Mouse (Mus musculus) intestine, postnatal 0 days (tissue): ENCODE data around the gene Lonrf2. TPM values are rescaled to one million over a fixed set of nuclear protein-coding genes. Genes with fewer than 3 reads are reported as not detected.
A peak's percentile ranks its signal among the peaks of the same experiment; 100 is the strongest.

ENCODE experiments used
- ATAC-seq: fragments of 200-750 bp; cut with Nextera tagmentation; 2 replicates; pipeline ENCODE4 v1.8.0; 2017; ENCODE audit warnings: mild to moderate bottlenecking, moderate TSS enrichment, moderate library complexity
- H3K27ac ChIP-seq: fragments of 300-500 bp; sonication (generic); 2 replicates; pipeline ENCODE4 v1.5.1; 2014; ENCODE audit warnings: mild to moderate bottlenecking, low read depth, low read length, moderate library complexity
- H3K27me3 ChIP-seq: fragments of 300-500 bp; sonication (generic); replicated peaks from 2 replicates; pipeline ENCODE4 v1.6.1; 2014; ENCODE audit warnings: low read length, mixed read lengths; ENCODE audit not compliant: control insufficient read depth, insufficient read depth
- H3K36me3 ChIP-seq: fragments of 300-500 bp; sonication (generic); 2 replicates; pipeline ENCODE4 v1.6.1; 2014; ENCODE audit warnings: mild to moderate bottlenecking, moderate library complexity; ENCODE audit not compliant: control insufficient read depth, insufficient read depth
- H3K4me1 ChIP-seq: fragments of 300-500 bp; sonication (generic); replicated peaks from 2 replicates; pipeline ENCODE4 v1.6.1; 2014; ENCODE audit warnings: antibody characterized with exemption, low read length, mixed read lengths; ENCODE audit not compliant: control insufficient read depth, insufficient read depth
- H3K4me2 ChIP-seq: fragments of 300-500 bp; sonication (generic); replicated peaks from 2 replicates; pipeline ENCODE4 v1.6.1; 2014; ENCODE audit warnings: low read depth, mild to moderate bottlenecking, moderate library complexity
- H3K4me3 ChIP-seq: fragments of 300-500 bp; sonication (generic); 2 replicates; pipeline ENCODE4 v1.5.1; 2014; ENCODE audit warnings: low read depth, low read length
- H3K9ac ChIP-seq: fragments of 300-500 bp; sonication (generic); 2 replicates; pipeline ENCODE4 v1.6.1; 2014; ENCODE audit warnings: mild to moderate bottlenecking, low read depth, low read length
- H3K9me3 ChIP-seq: fragments of 300-500 bp; sonication (generic); 2 replicates; pipeline ENCODE4 v1.6.1; 2016; ENCODE audit warnings: mixed run types; ENCODE audit not compliant: control insufficient read depth
- CTCF ChIP-seq: sonication (generic); IDR thresholded peaks from 2 replicates; pipeline ENCODE4 v1.5.1; 2016; ENCODE audit warnings: low read depth, mild to moderate bottlenecking, control low read depth, antibody characterized with exemption, moderate library complexity
- WGBS: fragments of 180-500 bp; shearing (Covaris S2); extraction: QIAGEN DNeasy Blood & Tissue Kit; methylation state at CpG from one replicate; pipeline ENCODE4 v1.1.7; 2014; 5-methylcytosine and 5-hydroxymethylcytosine counted together
- polyA plus RNA-seq: library from polyadenylated mRNA; unstranded; fragments of >200 nt; fragmentation: Nextera tagmentation; extraction: Ambion mirVana; gene quantifications from 2 replicates; pipeline ENCODE4 v1.2.1, GENCODE M21; 2015

The Lonrf2 gene
- polyA plus RNA-seq, 1 experiment from 2014 or later, result 0.52 TPM

DNA sequence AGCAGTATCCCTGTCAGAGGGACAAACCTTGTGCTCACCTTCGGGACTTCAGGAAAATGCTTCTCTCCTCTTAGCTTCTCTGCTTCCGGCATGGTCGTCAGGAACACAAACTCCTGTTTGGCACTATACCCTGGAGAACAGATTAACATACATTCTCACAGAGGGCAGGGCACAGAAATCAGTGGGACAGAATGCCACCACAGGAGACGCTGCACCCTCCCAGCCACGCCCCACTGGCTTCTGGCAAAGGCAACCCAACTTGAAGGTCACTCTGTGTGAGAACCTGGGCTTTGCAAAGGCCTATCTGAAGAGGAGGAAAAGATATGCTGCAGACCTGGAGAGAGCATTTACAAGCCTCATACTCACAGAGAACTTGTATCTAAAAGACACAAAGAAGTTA is 37.4 kb upstream of the Lonrf2 start:
- no peak overlapping the region for H3K27ac ChIP-seq
- no peak overlapping the region for H3K9ac ChIP-seq
- H3K4me3 ChIP-seq, result no peak overlapping the region
- no peak for ATAC-seq
- H3K4me2 ChIP-seq, result no peak overlapping the region
- H3K36me3 ChIP-seq, result no peaks in the 10 kb centered on the region; the same call in 1 of the 2 replicates
- no peaks in the 10 kb centered on the region for H3K27me3 ChIP-seq
- no peaks in the 10 kb centered on the region for H3K9me3 ChIP-seq
- no peaks in the 10 kb centered on the region for H3K4me1 ChIP-seq
- WGBS, result 77% methylated on average over 5 of the region's 5 CpGs
- TF ChIP-seq CTCF, result no peak

DNA sequence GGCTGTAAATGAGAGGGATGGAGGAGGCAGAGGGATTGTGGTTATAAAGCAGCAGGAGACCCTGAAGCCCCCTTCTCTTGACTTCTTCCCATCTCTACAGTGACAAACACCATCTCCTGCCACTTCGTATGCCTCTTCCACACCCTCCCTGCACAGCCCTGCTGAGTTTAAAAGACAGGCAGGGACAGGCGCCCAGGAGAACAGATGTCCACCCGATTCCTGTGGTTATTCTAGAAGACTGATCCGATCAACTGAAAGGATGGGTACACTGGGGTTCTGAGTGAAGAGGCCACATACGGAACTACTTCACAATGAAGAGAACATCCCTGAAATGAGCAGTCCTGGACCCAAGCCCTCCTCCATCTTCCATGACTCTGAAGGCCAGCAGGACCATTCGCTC is 35.3 kb upstream of the Lonrf2 start:
- no peaks in the 10 kb centered on the region; the same call in 1 of the 2 replicates for H3K36me3 ChIP-seq
- TF ChIP-seq CTCF, result no peak
- no peak overlapping the region for H3K27ac ChIP-seq
- H3K27me3 ChIP-seq, result no peaks in the 10 kb centered on the region
- WGBS, result 91% methylated on average over 6 of the region's 6 CpGs
- no peaks in the 10 kb centered on the region for H3K9me3 ChIP-seq
- H3K4me1 ChIP-seq, result no peaks in the 10 kb centered on the region
- no peak overlapping the region for H3K4me3 ChIP-seq
- H3K9ac ChIP-seq, result no peak overlapping the region
- H3K4me2 ChIP-seq, result no peak overlapping the region
- no peak for ATAC-seq

DNA sequence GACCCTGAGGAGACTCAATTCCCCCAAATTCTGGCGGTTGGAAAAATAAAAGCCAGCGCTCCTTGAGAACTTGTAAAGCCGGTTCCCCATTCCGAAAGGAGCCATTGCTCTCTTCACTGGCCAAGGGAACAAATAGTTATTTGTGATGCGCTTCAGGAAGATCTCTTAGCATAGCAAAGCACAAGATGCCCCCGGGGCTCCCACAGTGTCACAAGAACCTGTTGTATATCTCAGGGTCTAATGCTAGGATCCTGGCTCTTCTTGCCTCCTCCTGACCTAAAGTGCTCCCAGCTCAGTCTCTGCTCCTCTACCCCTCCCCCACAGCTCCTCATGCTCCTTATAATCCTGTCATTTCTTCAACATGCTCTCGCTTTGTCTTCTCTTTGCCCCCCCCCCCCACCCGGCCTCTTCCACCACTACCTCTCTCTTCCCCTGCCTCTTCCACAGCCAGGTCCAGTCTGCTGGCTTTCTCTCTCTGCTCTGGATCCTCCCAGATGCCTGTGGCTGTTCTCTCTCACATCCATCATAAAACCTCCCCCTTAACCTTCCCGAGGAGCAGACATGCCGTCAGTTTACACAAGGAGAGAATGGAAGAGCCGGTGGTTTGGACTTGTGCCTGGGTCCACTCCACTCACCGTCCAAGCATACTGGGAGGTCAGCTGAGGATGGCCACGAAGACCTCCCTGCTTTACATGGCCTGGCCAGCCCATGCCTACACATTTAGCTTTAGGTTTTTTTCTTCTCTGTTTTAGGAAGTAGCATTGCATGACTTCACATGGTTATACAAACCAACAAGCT is 33.1 kb upstream of the Lonrf2 start:
- no peak for ATAC-seq

DNA sequence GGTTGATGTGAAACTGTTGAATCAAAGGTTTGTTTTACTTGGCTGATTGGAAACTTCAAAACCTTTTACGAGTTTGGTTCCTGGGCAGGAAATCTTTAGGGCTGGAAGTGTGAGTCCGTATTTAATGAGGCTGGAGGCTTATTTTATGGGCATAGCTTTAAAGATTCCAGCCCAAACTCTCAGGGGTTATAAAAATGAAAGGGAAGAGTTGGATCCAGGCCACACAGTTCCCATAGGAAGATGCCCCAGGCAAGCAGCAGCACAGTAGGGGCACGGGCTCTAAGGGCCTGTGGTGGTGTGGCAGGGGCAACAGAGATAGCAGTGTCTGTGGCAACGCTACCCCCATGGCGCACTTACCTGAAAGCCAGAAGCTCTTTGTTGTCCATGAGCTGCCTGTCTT is 29.7 kb upstream of the Lonrf2 start:
- no peak for TF ChIP-seq CTCF
- 74% methylated on average over 5 of the region's 5 CpGs for WGBS
- Histone ChIP-seq H3K9me3 (no peaks in the 10 kb centered on the region), H3K9ac (no peak overlapping the region), H3K4me1 (no peaks in the 10 kb centered on the region), H3K27me3 (no peaks in the 10 kb centered on the region), H3K36me3 (no peaks in the 10 kb centered on the region), H3K27ac (no peak overlapping the region), H3K4me2 (no peak overlapping the region), H3K4me3 (no peak overlapping the region)
- ATAC-seq, result no peak

More for the DNA sequence above, 33.1 kb upstream of the Lonrf2 start:
- Histone ChIP-seq H3K4me3 (no peak overlapping the region), H3K27ac (no peak overlapping the region), H3K36me3 (no peaks in the 10 kb centered on the region; the same call in 1 of the 2 replicates), H3K4me2 (no peak overlapping the region), H3K27me3 (no peaks in the 10 kb centered on the region), H3K4me1 (no peaks in the 10 kb centered on the region), H3K9me3 (no peaks in the 10 kb centered on the region), H3K9ac (no peak overlapping the region)
- no peak for TF ChIP-seq CTCF
- 51% methylated on average over 13 of the region's 13 CpGs for WGBS

DNA sequence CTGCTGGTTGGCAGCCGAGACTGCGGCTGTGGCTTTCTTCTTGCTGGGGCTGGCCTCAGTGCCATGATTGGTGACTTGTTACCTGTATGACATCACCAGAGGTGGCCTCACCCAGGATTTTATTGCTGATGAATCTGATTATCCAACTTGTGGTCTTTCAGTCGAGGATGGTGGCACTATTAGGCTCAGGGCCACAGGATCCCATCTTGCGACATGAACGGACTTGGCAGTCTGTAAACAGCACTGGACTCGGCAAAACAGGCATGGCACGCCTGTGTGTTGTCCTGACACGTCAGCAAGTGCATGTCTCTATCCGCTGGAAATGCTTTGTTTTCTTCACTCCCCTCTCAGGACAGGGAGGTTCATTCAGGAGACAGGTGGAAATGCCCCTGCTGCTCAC is 27.8 kb upstream of the Lonrf2 start:
- H3K4me3 ChIP-seq, result no peak overlapping the region
- no peaks in the 10 kb centered on the region for H3K36me3 ChIP-seq
- H3K4me1 ChIP-seq, result no peaks in the 10 kb centered on the region
- no peak for TF ChIP-seq CTCF
- no peaks in the 10 kb centered on the region for H3K9me3 ChIP-seq
- no peak for ATAC-seq
- H3K27me3 ChIP-seq, result no peaks in the 10 kb centered on the region
- no peak overlapping the region for H3K9ac ChIP-seq
- WGBS, result 70% methylated on average over 9 of the region's 9 CpGs
- no peak overlapping the region for H3K27ac ChIP-seq
- H3K4me2 ChIP-seq, result no peak overlapping the region

DNA sequence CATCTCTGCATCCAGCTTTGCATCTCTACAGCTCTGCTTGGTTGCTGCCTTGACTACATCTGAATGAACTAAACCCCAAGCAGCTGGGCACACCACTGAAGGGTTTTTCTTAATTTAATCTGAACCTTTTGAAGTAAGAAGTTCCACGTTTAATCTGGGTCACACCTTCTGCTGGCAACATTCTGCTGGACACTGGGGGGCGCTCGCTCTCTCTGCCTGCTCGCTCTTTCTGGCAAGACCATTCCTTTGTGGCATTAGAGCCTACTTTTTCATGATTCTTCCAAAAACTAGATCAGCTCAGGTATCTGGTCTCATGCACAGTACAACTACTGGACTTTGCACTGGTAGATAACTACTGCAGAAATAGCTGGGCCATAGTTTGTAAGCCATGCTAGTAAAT is 25.7 kb upstream of the Lonrf2 start:
- peak; percentile 63 for TF ChIP-seq CTCF
- no peaks in the 10 kb centered on the region for H3K9me3 ChIP-seq
- H3K4me3 ChIP-seq, result no peak overlapping the region
- no peaks in the 10 kb centered on the region for H3K4me1 ChIP-seq
- H3K4me2 ChIP-seq, result no peak overlapping the region
- 24% methylated on average over 4 of the region's 4 CpGs for WGBS
- H3K36me3 ChIP-seq, result no peaks in the 10 kb centered on the region
- H3K9ac ChIP-seq, result no peak overlapping the region
- no peaks in the 10 kb centered on the region for H3K27me3 ChIP-seq
- no peak for ATAC-seq
- H3K27ac ChIP-seq, result no peak overlapping the region
